Mouse (Mus musculus) E14TG2a.4 (cell line): ENCODE measurements around the gene Adra2a.

ENCODE experiments used
- H3K27me3 ChIP-seq: 2 replicates; pipeline ENCODE4 v1.6.1; 2014; ENCODE audit warnings: low read length, control low read depth; ENCODE audit not compliant: insufficient read depth
- H3K36me3 ChIP-seq: 2 replicates; pipeline ENCODE4 v1.6.1; 2014; ENCODE audit warnings: low read length, control low read depth; ENCODE audit not compliant: insufficient read depth
- H3K4me1 ChIP-seq: replicated peaks from 2 replicates; pipeline ENCODE4 v1.6.1; 2014; ENCODE audit warnings: low read depth, low read length, control low read depth
- H3K4me3 ChIP-seq: replicated peaks from 2 replicates; pipeline ENCODE4 v1.5.1; 2014; ENCODE audit warnings: mild to moderate bottlenecking, low read length
- H3K9me3 ChIP-seq: 2 replicates; pipeline ENCODE4 v1.6.1; 2014; ENCODE audit warnings: low read length, control low read depth
- CTCF ChIP-seq: conservative IDR thresholded peaks from 2 replicates; pipeline ENCODE4 v1.5.1; 2014; ENCODE audit warnings: low read length
- NANOG ChIP-seq: IDR thresholded peaks from 2 replicates; pipeline ENCODE4 v1.6.1; 2014; ENCODE audit warnings: borderline replicate concordance, low read length, mixed read lengths
- POU5F1 ChIP-seq: IDR thresholded peaks from 2 replicates; pipeline ENCODE4 v1.6.1; 2014; ENCODE audit warnings: low read length, borderline replicate concordance

Gene Adra2a

DNA sequence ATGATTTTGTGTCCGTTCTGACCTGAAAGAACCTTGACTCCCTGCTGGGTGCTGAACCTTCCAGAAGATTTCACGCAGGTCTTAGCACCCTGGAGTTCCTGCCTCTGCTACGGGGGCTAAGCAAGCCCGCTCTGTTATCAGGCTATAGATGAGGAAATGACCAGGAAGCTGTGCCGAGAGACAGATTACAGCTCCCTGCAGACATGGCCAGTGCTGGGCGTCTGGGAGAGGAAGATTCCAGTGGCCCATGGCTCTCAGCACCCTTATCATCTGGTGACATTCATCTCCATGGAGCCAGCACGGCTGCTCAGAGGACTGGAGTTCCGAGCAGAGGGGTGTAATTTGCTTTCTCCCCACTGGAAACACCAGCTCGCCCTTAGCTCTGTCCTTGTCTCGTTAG lies 43.4 kb downstream of the Adra2a start:
- Histone ChIP-seq H3K4me3 (no peak overlapping the region), H3K27me3 (peaks cover 7% of the 10 kb centered on the region; the same call in 1 of the 2 replicates)
- TF ChIP-seq CTCF, result no peak
- no peak for TF ChIP-seq POU5F1
- TF ChIP-seq NANOG, result no peak

DNA sequence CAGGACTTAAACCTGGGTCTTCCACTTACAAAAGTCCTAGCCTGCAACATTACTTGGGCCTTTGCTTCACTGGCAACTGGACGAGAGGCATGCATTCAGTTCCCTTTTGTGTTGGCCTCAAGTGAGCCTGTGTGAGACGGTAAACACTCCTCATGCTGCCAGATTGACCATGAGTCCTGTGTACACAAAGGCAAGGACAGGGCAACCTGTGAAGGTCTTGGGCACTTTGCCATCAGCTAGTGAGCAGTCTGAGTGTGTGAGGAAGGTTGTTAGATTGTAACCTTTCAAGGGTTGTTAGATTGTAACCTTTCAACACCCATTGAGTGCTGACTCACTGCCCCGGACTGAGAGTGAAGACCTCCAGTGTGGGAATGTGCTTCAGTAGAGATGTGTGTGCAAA lies 49.6 kb downstream of the Adra2a start:
- Histone ChIP-seq H3K4me1 (peaks cover 31% of the 10 kb centered on the region), H3K36me3 (no peaks in the 10 kb centered on the region), H3K9me3 (no peaks in the 10 kb centered on the region), H3K4me3 (no peak overlapping the region), H3K27me3 (peaks cover 7% of the 10 kb centered on the region; the same call in 1 of the 2 replicates)
- TF ChIP-seq CTCF, result no peak
- TF ChIP-seq NANOG, result no peak
- TF ChIP-seq POU5F1, result no peak

More for the DNA sequence above, 43.4 kb downstream of the Adra2a start:
- H3K4me1 ChIP-seq, result peaks cover 10% of the 10 kb centered on the region; the same call in 1 of the 2 replicates
- peaks cover 15% of the 10 kb centered on the region; the same call in 1 of the 2 replicates for H3K9me3 ChIP-seq
- no peaks in the 10 kb centered on the region for H3K36me3 ChIP-seq

DNA sequence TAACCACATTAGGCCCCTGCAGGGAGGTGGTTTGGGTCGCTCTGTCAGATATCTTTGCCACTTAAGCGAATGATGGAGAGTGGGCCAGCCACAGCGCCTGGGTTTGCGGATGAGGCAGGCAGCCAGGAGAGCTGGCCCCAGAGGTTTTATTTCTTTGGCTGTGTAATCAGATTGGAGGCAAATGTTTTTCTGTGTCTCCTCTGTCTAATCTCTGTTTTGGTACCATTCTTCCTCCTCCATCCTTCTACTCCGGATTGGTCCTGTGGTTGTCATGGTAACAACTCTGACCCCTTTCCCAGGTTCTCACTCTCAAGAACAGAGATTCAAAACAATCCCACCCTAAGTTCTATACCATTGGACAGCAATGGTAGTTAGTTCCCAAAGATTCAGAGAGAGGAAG lies 51.8 kb downstream of the Adra2a start:
- peaks cover 31% of the 10 kb centered on the region for H3K4me1 ChIP-seq
- H3K4me3 ChIP-seq, result no peak overlapping the region
- TF ChIP-seq CTCF, result no peak
- TF ChIP-seq POU5F1, result no peak
- no peak for TF ChIP-seq NANOG
- peaks cover 7% of the 10 kb centered on the region; the same call in 1 of the 2 replicates for H3K27me3 ChIP-seq
- H3K9me3 ChIP-seq, result peaks cover 4% of the 10 kb centered on the region
- H3K36me3 ChIP-seq, result no peaks in the 10 kb centered on the region

DNA sequence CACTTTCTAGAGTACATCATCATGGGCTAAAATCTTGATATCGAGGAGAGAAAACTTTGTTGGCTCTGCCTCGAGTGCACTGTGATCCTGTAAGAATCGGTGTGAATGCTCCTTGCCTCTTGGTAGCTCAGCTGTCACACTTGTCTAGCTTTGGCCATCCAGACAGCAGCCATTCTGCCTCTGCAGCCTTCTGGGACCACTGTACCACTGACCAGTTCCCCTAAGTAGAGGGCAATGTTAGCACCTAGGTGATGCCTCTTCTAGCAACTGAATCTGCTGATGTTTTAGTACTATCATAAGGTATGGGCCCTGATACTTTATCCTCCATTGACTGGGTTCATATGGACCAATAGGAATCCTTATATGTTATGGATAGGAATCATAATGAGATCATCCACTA lies 54.4 kb downstream of the Adra2a start:
- peaks cover 21% of the 10 kb centered on the region for H3K4me1 ChIP-seq
- H3K9me3 ChIP-seq, result peaks cover 17% of the 10 kb centered on the region
- H3K27me3 ChIP-seq, result peaks cover 7% of the 10 kb centered on the region; the same call in 1 of the 2 replicates
- TF ChIP-seq NANOG (no peak), POU5F1 (no peak), CTCF (no peak)
- H3K36me3 ChIP-seq, result no peaks in the 10 kb centered on the region
- H3K4me3 ChIP-seq, result no peak overlapping the region
